Mouse (Mus musculus): Measurements from ENCODE around the gene Slc31a1. TPM values are rescaled to one million over a fixed set of nuclear protein-coding genes. Genes with fewer than 3 reads are reported as not detected.

The Slc31a1 gene
- polyA plus RNA-seq, 1 experiment from 2014 or later: 59.0 TPM

DNA sequence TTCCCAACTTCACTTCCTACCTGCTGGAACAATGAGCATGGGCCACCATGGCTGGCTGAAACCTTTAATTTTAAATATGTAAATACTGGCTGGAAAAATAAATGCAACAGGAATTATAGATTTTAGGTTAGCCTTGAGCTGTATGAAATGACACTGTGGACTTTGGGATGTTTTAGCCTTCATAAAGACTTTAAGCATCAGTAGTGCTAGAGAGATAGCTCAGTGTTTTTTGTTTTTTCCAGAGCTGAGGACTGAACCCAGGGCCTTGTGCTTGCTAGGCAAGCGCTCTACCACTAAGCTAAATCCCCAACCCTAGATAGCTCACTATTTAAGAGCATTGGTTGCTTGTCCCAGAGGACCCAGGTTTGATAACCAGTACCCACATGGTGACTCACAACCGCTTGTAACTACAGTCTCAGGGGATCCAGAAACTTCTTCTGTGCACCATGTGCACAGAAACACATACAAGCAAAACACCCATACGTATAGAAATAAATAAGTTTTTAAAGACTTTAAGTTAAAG, 76.8 kb downstream of the Slc31a1 start:
- Histone ChIP-seq H3K4me2 (no peak overlapping the region), H3K36me3 (no peaks in the 10 kb centered on the region), H3K9ac (no peak overlapping the region), H3K4me1 (no peaks in the 10 kb centered on the region), H3K9me3 (no peaks in the 10 kb centered on the region), H3K27me3 (replicated peaks) (no peaks in the 10 kb centered on the region), H3K27ac (no peak overlapping the region), H3K4me3 (replicated peaks) (no peak overlapping the region)
- WGBS: 90% methylated on average over 3 of the region's 3 CpGs
- no peak for ATAC-seq (ENCODE audit: insufficient read depth, low FRiP score, low read depth)

GRCm38 (mm10) chr4:62437871-62438270, 77.3 kb downstream of the Slc31a1 start:
- no peaks in the 10 kb centered on the region for H3K36me3 ChIP-seq
- H3K27ac ChIP-seq: no peak overlapping the region
- no peak overlapping the region for H3K9ac ChIP-seq
- ATAC-seq (ENCODE audit: insufficient read depth, low FRiP score, low read depth): no peak
- no peak overlapping the region for H3K4me2 ChIP-seq
- H3K27me3 ChIP-seq (replicated peaks): no peaks in the 10 kb centered on the region
- no peaks in the 10 kb centered on the region for H3K9me3 ChIP-seq
- H3K4me1 ChIP-seq: no peaks in the 10 kb centered on the region
- 76% methylated on average over 7 of the region's 7 CpGs for WGBS
- no peak overlapping the region for H3K4me3 ChIP-seq (replicated peaks)

GRCm38 (mm10) chr4:62439793-62440192, 79.3 kb downstream of the Slc31a1 start:
- no peaks in the 10 kb centered on the region for H3K9me3 ChIP-seq
- no peak overlapping the region for H3K4me3 ChIP-seq (replicated peaks)
- H3K4me1 ChIP-seq: no peaks in the 10 kb centered on the region
- H3K27me3 ChIP-seq (replicated peaks): no peaks in the 10 kb centered on the region
- 54% methylated on average over 4 of the region's 4 CpGs for WGBS
- no peak overlapping the region for H3K9ac ChIP-seq
- no peak for ATAC-seq (ENCODE audit: insufficient read depth, low FRiP score, low read depth)
- H3K4me2 ChIP-seq: no peak overlapping the region
- H3K27ac ChIP-seq: no peak overlapping the region
- no peaks in the 10 kb centered on the region for H3K36me3 ChIP-seq

- H3K9me3 ChIP-seq: no peaks in the 10 kb centered on the region
- no peak overlapping the region for H3K27ac ChIP-seq
- H3K27me3 ChIP-seq (replicated peaks): no peaks in the 10 kb centered on the region
- no peaks in the 10 kb centered on the region for H3K4me1 ChIP-seq
- no peak overlapping the region for H3K9ac ChIP-seq
- 71% methylated on average over 4 of the region's 4 CpGs for WGBS
- ATAC-seq (ENCODE audit: insufficient read depth, low FRiP score, low read depth): no peak
- H3K4me3 ChIP-seq (replicated peaks): no peak overlapping the region
- H3K4me2 ChIP-seq: no peak overlapping the region
- no peaks in the 10 kb centered on the region for H3K36me3 ChIP-seq
Measured at GRCm38 (mm10) chr4:62440544-62440943, 80.0 kb downstream of the Slc31a1 start.

GRCm38 (mm10) chr4:62440986-62441385, 80.5 kb downstream of the Slc31a1 start:
- no peak overlapping the region for H3K4me3 ChIP-seq (replicated peaks)
- no peak overlapping the region for H3K9ac ChIP-seq
- no peaks in the 10 kb centered on the region for H3K9me3 ChIP-seq
- 58% methylated on average over 4 of the region's 4 CpGs for WGBS
- H3K27me3 ChIP-seq (replicated peaks): no peaks in the 10 kb centered on the region
- no peak for ATAC-seq (ENCODE audit: insufficient read depth, low FRiP score, low read depth)
- no peak overlapping the region for H3K27ac ChIP-seq
- no peak overlapping the region for H3K4me2 ChIP-seq
- no peaks in the 10 kb centered on the region for H3K4me1 ChIP-seq
- H3K36me3 ChIP-seq: no peaks in the 10 kb centered on the region

Other genes with a start within 250 kb of the Slc31a1 start
- gene Mup21, start 209.9 kb upstream of the Slc31a1 start, polyA plus RNA-seq (2015; fragmentation: Nextera tagmentation; extraction: Ambion mirVana): not detected in 2 replicates
- gene Zfp37, start 129.7 kb upstream of the Slc31a1 start, polyA plus RNA-seq (2015; fragmentation: Nextera tagmentation; extraction: Ambion mirVana): 8.0 and 8.5 TPM in 2 replicates
- gene Slc31a2, start 98.2 kb upstream of the Slc31a1 start, polyA plus RNA-seq (2015; fragmentation: Nextera tagmentation; extraction: Ambion mirVana): 21.4 and 23.9 TPM in 2 replicates
- gene Fkbp15, start 179 bp upstream of the Slc31a1 start, polyA plus RNA-seq (2015; fragmentation: Nextera tagmentation; extraction: Ambion mirVana): 24.9 and 28.5 TPM in 2 replicates
- gene Cdc26, start 47.9 kb downstream of the Slc31a1 start, polyA plus RNA-seq (2015; fragmentation: Nextera tagmentation; extraction: Ambion mirVana): 136 and 146 TPM in 2 replicates
- gene Prpf4, start 48.1 kb downstream of the Slc31a1 start, polyA plus RNA-seq (2015; fragmentation: Nextera tagmentation; extraction: Ambion mirVana): 18.6 and 19.1 TPM in 2 replicates
- not detected in 2 replicates for gene Rnf183, start 74.5 kb downstream of the Slc31a1 start, polyA plus RNA-seq (2015; fragmentation: Nextera tagmentation; extraction: Ambion mirVana)
- 6.2 and 7.8 TPM in 2 replicates for gene Wdr31, start 110.2 kb downstream of the Slc31a1 start, polyA plus RNA-seq (2015; fragmentation: Nextera tagmentation; extraction: Ambion mirVana)
- 28.4 and 29.9 TPM in 2 replicates for gene Bspry, start 119.3 kb downstream of the Slc31a1 start, polyA plus RNA-seq (2015; fragmentation: Nextera tagmentation; extraction: Ambion mirVana)
- 27.3 and 30.7 TPM in 2 replicates for gene Hdhd3, start 142.7 kb downstream of the Slc31a1 start, polyA plus RNA-seq (2015; fragmentation: Nextera tagmentation; extraction: Ambion mirVana)
- 121 and 142 TPM in 2 replicates for gene Alad, start 159.2 kb downstream of the Slc31a1 start, polyA plus RNA-seq (2015; fragmentation: Nextera tagmentation; extraction: Ambion mirVana)
- 70.9 and 77.3 TPM in 2 replicates for gene Pole3, start 164.3 kb downstream of the Slc31a1 start, polyA plus RNA-seq (2015; fragmentation: Nextera tagmentation; extraction: Ambion mirVana)
- gene 4933430I17Rik, start 164.6 kb downstream of the Slc31a1 start, polyA plus RNA-seq (2015; fragmentation: Nextera tagmentation; extraction: Ambion mirVana): 0.19 and 0.35 TPM in 2 replicates
- 46.8 and 48.0 TPM in 2 replicates for gene Rgs3, start 199.1 kb downstream of the Slc31a1 start, polyA plus RNA-seq (2015; fragmentation: Nextera tagmentation; extraction: Ambion mirVana)

Data from stomach, embryonic 15.5 days (tissue).